Mouse (Mus musculus) C2C12 (cell line): ENCODE measurements around the gene Bcar3. TPM values are rescaled to one million over a fixed set of nuclear protein-coding genes. Genes with fewer than 3 reads are reported as not detected.

ENCODE experiments used
- H3K27me3 ChIP-seq: one replicate; pipeline ENCODE4 v1.6.1; 2011; ENCODE audit not compliant: control insufficient read depth, insufficient read depth, insufficient read length
- H3K36me3 ChIP-seq: one replicate; pipeline ENCODE4 v1.6.1; 2011; ENCODE audit not compliant: control insufficient read depth, insufficient read depth
- H3K4me3 ChIP-seq: one replicate; pipeline ENCODE4 v1.5.1; 2011; ENCODE audit warnings: mild to moderate bottlenecking, control low read depth; ENCODE audit not compliant: poor library complexity, insufficient read depth, severe bottlenecking
- H3K79me2 ChIP-seq: one replicate; pipeline ENCODE4 v1.6.1; 2011; ENCODE audit not compliant: control insufficient read depth, insufficient read depth
- H3K79me3 ChIP-seq: one replicate; pipeline ENCODE4 v1.6.1; 2011; ENCODE audit warnings: low read depth, control low read depth
- H3ac ChIP-seq: one replicate; pipeline ENCODE3; 2011; ENCODE audit warnings: low read depth; ENCODE audit not compliant: control insufficient read depth, insufficient read length
- CEBPB ChIP-seq: IDR thresholded peaks from one replicate; pipeline ENCODE4 v1.6.1; 2011; ENCODE audit warnings: low read depth, mild to moderate bottlenecking, control low read depth, moderate library complexity
- CTCF ChIP-seq: IDR thresholded peaks from one replicate; pipeline ENCODE4 v1.5.1; 2011; ENCODE audit not compliant: control insufficient read depth, insufficient read depth, insufficient read length
- FOSL1 ChIP-seq: IDR thresholded peaks from one replicate; pipeline ENCODE4 v1.8.0; 2011; ENCODE audit warnings: mild to moderate bottlenecking, low read length; ENCODE audit not compliant: poor library complexity, insufficient read depth, severe bottlenecking
- MAX ChIP-seq: IDR thresholded peaks from one replicate; pipeline ENCODE4 v1.6.1; 2011; ENCODE audit warnings: mild to moderate bottlenecking, control low read depth
- MYOD1 ChIP-seq: IDR thresholded peaks from one replicate; pipeline ENCODE4 v1.6.1; 2011; ENCODE audit warnings: low read depth; ENCODE audit not compliant: control insufficient read depth, insufficient read length
- MYOG ChIP-seq: IDR thresholded peaks from one replicate; pipeline ENCODE4 v1.6.1; 2011; ENCODE audit not compliant: control insufficient read depth, insufficient read length; ENCODE audit errors: extremely low read depth
- USF1 ChIP-seq: IDR thresholded peaks from one replicate; pipeline ENCODE4 v1.6.1; 2011; ENCODE audit warnings: low read depth, mild to moderate bottlenecking, control low read depth, moderate library complexity
- polyA plus RNA-seq: library from polyadenylated mRNA; unstranded; fragments of >200 nt; fragmentation: generic; extraction: Trizol; gene quantifications from one replicate; pipeline ENCODE4 v1.2.1, GENCODE M21; 2012; ENCODE audit warnings: missing spikeins

Bcar3 gene
- polyA plus RNA-seq, 1 experiment = 34.9 TPM

- H3K27me3 ChIP-seq = no peaks in the 10 kb centered on the region
- TF ChIP-seq MAX = no peak
- no peak for TF ChIP-seq MYOG
- TF ChIP-seq MYOD1 = no peak
- no peak for TF ChIP-seq USF1
- no peak for TF ChIP-seq CEBPB
- no peak for TF ChIP-seq FOSL1
- TF ChIP-seq CTCF = no peak
- H3K36me3 ChIP-seq = peaks cover 60% of the 10 kb centered on the region
- H3K79me2 ChIP-seq = peaks cover 95% of the 10 kb centered on the region
- H3K4me3 ChIP-seq = no peak overlapping the region
- H3K79me3 ChIP-seq = peaks cover 54% of the 10 kb centered on the region
- H3ac ChIP-seq = no peak overlapping the region
Measured at GRCm38 (mm10) chr3:122448196-122448595, 154.3 kb downstream of the Bcar3 start.

GRCm38 (mm10) chr3:122450041-122450440 is 156.1 kb downstream of the Bcar3 start:
- no peak overlapping the region for H3ac ChIP-seq
- H3K79me2 ChIP-seq = peaks cover 95% of the 10 kb centered on the region
- no peaks in the 10 kb centered on the region for H3K27me3 ChIP-seq
- TF ChIP-seq MYOG (no peak), CTCF (no peak), MYOD1 (no peak), MAX (no peak), FOSL1 (no peak), CEBPB (no peak), USF1 (no peak)
- H3K36me3 ChIP-seq = peaks cover 51% of the 10 kb centered on the region
- no peak overlapping the region for H3K4me3 ChIP-seq
- H3K79me3 ChIP-seq = peaks cover 42% of the 10 kb centered on the region

- Histone ChIP-seq H3K79me3 (peaks cover 33% of the 10 kb centered on the region), H3K79me2 (peaks cover 87% of the 10 kb centered on the region), H3ac (no peak overlapping the region), H3K27me3 (no peaks in the 10 kb centered on the region), H3K4me3 (no peak overlapping the region), H3K36me3 (peaks cover 55% of the 10 kb centered on the region)
- TF ChIP-seq USF1 (no peak), MYOG (no peak), MYOD1 (peak; percentile 84), MAX (no peak), CTCF (no peak), CEBPB (no peak), FOSL1 (no peak)
Measured at GRCm38 (mm10) chr3:122453875-122454274, 159.9 kb downstream of the Bcar3 start.

GRCm38 (mm10) chr3:122456156-122456555 is 162.2 kb downstream of the Bcar3 start:
- Histone ChIP-seq H3K27me3 (no peaks in the 10 kb centered on the region), H3ac (no peak overlapping the region), H3K36me3 (peaks cover 34% of the 10 kb centered on the region), H3K4me3 (no peak overlapping the region), H3K79me2 (peaks cover 87% of the 10 kb centered on the region), H3K79me3 (peaks cover 30% of the 10 kb centered on the region)
- no peak for TF ChIP-seq MAX
- no peak for TF ChIP-seq CEBPB
- no peak for TF ChIP-seq FOSL1
- no peak for TF ChIP-seq USF1
- no peak for TF ChIP-seq CTCF
- TF ChIP-seq MYOD1 = no peak
- TF ChIP-seq MYOG = no peak

- no peak overlapping the region for H3K4me3 ChIP-seq
- no peak overlapping the region for H3ac ChIP-seq
- peaks cover 32% of the 10 kb centered on the region for H3K79me3 ChIP-seq
- TF ChIP-seq CTCF = no peak
- TF ChIP-seq USF1 = no peak
- H3K36me3 ChIP-seq = peaks cover 32% of the 10 kb centered on the region
- H3K79me2 ChIP-seq = peaks cover 87% of the 10 kb centered on the region
- H3K27me3 ChIP-seq = no peaks in the 10 kb centered on the region
Measured at GRCm38 (mm10) chr3:122456807-122457206, 162.9 kb downstream of the Bcar3 start.

- H3K79me2 ChIP-seq = peaks cover 88% of the 10 kb centered on the region
- peaks cover 39% of the 10 kb centered on the region for H3K79me3 ChIP-seq
- H3K36me3 ChIP-seq = peaks cover 32% of the 10 kb centered on the region
- TF ChIP-seq MYOD1 = no peak
- no peak for TF ChIP-seq MAX
- TF ChIP-seq USF1 = no peak
- TF ChIP-seq CEBPB = no peak
- TF ChIP-seq MYOG = no peak
- TF ChIP-seq CTCF = no peak
- TF ChIP-seq FOSL1 = no peak
- H3K27me3 ChIP-seq = no peaks in the 10 kb centered on the region
- H3ac ChIP-seq = no peak overlapping the region
- H3K4me3 ChIP-seq = no peak overlapping the region
Measured at GRCm38 (mm10) chr3:122457723-122458122, 163.8 kb downstream of the Bcar3 start.
